Mouse (Mus musculus): ENCODE data around the gene Erh.
A peak's percentile ranks its signal among the peaks of the same experiment; 100 is the strongest.

Gene Erh

DNA sequence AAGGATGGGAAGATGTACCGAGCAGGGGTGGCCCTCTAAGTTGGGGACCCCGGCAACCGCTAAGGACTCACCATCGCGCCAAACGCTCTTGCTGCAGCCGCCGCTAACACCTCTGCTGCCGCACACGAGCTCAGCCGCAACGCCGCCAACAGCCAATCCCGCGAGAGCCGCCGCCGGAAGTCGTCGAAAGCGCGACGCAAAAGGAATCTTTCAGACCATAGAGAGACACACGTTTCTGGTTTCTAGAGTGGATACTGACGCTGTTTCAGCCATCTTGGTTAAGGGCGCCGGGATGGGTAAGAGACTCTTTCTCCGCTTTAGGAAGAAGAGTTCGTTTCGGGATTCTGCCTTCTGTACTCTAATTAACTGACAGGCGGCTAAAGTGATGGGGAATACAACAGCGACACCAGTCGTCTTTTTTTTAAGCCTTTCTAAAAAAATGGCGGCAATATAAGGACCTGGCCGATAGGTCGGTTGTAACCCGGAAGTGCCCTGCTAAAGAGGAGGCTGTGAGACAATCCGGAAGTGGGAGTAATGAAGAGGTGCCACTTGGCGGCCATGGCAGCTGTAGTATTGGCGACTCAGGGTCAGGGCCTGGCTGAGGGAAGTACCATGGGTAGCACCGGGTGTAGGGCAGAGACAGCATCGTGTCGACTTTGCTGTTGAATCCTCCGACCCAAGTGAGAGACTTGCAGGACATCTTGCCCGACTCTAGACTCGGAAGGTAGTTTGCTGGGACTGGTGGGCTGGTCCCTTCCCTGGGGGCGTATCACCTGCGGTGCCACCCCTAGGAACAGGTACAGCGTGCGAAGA is at the start of gene Erh, which contains the start of gene Slc39a9:
Erh (minus strand) TSS at position 649 of the 813 bp plus-strand sequence.
Slc39a9 (plus strand) TSS at position 191 of the 813 bp plus-strand sequence.
- DNase-seq, result peak; percentile 94 to 95

DNA sequence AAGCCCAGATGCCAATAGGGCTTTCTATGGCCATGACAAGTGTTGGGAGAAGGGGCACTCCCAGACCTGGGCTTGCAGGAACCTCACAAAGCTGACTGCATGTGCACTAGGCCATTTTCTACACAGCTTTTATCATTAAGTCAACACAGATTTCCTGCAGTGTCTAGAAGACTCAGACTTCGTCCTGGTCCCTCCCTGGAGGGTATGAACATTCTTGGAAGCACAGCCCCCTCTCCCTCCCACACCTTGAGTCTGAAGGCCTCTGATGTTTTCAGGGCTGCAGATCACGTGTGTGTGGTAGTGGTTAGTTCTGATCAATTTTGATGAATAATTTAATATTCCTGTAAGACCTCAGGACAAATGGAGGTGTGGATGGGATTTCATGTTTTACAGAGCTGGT is 49.6 kb upstream of the Erh start:
- no peak for DNase-seq

DNA sequence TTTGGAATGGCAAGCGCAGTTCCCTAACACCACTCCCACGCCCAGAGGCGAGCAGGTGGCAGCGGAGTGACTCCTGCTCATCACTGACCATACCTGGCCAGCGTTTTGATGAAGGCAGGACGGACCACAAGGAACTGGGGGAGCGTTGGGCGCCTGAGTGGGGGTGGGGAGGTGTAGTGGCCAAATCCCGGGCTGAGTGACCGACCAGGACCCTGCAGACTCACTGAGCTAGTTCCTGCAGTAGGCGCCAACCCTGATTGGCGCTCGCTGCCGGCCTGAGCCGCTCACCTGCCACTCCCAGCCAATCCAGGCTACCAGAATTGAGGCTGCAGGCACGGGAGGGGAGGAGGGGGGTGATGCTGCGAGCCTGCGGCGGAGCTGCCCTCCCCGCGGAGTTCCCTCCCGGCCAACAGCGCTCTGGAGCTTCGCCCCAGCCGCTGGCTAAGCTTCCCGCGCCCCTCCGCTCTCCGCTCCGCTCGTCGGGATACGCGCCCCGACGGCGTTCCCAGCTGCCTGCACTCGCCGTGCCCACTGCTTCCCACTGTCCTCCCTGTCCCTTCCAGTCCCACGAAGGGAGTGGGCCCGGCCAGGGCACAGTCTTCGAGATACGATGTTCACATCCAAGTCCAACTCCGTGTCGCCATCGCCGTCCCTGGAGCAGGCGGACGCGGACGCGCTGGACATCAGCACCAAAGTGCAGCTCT is 48.3 kb upstream of the Erh start, which contains the start of gene Plekhd1:
Plekhd1 (plus strand) TSS at position 323 of the 704 bp plus-strand sequence.
- peak; percentile 89 to 93 for DNase-seq

DNA sequence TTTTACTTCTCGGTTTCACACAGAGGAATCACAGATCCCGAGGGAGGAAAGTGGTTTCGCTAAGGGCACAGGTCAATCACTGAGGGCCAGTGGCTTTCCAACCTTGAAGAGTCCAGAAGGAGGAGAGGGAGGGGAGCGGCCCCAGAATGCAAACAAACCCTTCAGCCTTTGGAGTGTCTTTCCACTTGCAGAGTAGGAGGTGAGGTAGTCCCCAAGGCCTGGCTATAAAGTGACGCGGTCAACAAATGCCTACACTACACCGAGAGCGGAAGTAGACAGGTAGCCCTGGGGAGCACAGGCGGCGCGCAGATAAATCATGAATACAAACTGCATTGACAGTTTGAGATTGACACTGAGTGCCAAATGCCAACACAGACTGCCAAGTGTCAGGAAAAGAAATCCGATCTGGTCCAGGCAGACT is 47.5 kb upstream of the Erh start:
- DNase-seq, result peak; percentile 89 to 93

DNA sequence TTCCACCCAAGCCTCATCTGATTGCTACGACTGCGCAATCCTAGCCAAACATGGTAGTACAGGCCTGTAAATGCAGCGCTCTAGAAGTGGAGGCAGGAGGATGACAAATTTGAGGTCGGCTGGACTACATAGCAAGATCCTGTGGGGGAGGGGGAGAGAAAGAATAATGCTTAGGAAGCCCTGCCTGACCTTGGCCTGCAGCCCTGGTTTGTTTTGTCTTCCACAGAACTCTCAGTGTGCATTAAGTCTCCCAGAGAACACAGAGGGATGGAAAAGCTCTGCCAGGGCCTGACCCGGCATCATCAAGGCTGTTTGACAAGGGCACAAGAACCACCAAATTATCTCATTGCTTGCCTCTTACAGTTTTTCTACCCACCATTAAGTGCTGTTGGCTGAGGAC is 45.6 kb upstream of the Erh start:
- no peak for DNase-seq

DNA sequence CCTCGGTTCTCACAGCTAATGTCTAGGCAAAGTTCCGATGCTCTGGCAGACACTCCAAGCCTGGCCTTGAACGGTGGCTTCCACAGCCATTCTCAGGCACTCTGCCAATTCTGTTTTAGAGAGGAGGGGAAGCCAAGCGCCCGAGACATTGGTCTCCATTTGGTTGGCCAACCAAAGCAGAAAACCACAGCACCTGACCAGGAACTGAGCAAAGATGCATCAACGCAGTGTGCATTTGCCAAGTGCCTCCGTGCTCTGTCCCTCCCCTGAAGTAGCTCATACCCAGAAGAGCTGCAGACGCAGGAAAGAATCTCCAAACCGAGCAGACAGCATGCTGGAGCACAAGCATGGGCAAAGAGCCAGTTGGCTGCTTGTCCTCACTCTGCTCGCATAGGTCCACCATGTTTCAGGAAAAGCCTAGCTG is 43.7 kb upstream of the Erh start:
- DNase-seq, result no peak

DNA sequence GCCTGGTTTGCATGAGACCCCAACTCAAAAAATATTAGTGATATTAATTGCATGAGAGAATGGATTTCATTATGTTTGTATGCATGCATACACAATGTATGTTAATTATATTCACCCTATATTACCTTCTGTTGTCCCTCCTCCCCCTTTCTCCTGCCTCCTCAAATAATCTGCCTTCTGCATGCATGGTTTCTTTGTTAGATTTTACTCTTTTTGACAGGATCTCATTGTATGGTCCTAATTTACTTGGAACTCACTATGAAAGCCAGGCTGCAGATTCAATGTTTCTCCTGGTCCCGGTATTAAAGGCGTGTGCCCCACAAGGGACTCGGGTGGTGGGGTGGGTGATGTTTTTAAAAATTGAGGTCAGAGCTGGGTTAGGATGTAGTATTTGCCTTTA is 40.2 kb upstream of the Erh start:
- DNase-seq, result no peak

DNA sequence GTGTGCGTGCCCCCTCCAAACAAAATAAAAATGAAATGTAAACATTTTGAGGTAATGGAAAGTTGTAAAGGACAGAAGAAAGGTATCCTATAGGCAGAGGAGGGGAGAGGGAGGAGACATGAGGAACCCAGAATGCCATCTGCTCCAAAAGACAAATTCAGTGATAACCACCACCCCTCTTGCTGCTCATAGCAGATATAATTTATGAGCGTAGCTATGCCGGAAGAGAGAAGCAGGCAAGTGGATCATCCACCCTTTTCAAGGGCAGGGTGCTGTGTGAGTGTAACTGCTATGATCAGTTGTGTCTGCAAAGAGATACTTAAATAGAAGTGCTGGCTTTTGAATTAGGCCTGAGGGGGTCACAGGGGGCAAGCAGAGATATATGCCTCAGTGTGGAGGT is 39.4 kb upstream of the Erh start:
- no peak for DNase-seq

DNA sequence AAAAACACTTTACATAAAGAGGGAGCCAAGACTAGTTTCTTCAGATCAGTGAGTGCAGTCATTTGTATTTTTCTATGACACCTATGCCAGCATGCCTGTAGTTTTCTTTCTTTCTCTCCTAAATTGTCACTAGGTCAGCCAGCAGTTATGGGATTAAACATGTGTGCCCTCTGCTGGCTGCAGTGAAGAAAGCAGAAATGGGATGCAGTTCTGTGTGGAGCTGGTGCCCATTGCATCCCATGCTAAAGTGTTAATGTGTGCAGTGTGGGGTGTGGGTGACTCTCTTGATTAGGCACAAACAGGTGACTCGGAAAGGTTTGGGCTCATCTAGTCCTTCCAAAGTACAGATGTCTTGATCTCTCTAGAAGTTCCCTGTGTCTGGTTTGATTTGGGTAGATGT is 37.2 kb upstream of the Erh start:
- DNase-seq, result peak in 1 of 2 experiments; percentile 24

DNA sequence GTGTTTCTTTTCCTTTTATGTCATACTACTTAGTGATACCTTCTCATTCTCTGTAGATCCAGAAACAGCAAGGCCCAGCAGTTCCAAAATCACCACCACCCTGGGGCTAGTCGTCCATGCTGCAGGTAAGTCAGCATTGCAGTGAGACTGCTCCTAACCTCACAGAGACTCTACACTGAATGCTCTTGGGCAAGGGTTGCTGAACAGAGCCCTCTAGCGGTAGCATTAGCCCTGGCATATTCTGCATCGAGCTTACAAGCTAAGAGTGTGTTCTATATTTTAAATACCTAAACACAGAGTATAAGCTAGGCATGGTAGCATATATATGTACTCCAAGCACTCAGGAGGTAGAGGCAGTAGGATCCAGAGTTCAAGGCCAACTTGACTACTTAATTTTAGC is 29.0 kb upstream of the Erh start:
- DNase-seq, result peak; percentile 54 to 60

DNA sequence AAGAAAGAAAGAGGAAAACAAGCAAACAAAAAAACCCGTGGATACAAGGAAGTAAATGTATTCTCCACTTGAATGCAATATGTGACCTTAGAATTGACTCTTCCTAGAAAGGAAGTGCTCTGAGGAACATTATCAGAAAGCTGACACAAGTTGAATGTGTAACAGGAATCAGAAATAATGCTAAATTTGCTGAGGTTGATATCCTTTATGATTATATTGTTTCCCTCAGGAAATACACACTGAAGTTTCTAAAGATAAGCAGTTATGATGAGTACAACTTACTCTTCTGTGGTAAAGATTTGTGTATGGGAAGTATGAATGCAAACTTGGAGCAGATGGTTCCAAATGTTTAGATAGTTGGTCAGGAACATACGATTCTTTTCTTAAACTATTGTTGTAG is 24.2 kb upstream of the Erh start:
- no peak for DNase-seq

DNA sequence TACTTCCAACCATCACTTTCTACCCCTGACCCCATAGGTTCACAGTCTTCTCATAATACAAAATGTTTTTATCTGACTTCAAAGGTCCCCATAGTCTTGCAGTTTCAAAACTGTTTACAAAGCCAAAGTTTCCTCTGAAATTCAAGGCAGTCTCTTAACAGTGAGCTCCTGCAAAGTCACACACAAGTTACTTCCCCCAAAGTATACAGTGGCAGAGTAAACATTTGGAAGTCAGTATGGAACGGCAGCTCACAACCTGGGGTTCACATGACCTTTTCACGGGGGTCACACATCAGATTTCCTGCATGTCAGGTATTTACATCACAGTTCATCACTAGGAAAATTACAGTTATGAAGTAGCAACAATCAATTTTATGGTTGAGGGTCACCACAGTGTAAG is 19.8 kb upstream of the Erh start:
- no peak for DNase-seq

DNA sequence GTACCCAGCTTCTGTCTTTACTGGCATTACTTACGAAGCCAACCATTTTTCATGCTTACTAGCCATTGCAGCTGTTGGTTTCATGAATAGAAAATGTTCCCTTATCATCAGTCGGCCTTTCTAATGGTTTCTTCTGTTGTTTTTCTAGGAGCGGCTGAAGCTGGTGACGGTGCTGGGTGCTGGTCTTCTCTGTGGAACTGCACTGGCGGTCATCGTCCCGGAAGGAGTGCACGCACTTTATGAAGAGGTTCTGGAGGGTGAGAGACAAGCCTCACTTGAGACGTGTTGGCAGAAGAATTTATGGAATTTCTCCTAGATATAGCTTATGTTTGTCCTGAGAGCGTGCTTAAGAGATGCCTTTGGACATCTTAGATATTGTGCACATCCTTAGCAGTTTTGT is 18.2 kb upstream of the Erh start:
- DNase-seq, result no peak

DNA sequence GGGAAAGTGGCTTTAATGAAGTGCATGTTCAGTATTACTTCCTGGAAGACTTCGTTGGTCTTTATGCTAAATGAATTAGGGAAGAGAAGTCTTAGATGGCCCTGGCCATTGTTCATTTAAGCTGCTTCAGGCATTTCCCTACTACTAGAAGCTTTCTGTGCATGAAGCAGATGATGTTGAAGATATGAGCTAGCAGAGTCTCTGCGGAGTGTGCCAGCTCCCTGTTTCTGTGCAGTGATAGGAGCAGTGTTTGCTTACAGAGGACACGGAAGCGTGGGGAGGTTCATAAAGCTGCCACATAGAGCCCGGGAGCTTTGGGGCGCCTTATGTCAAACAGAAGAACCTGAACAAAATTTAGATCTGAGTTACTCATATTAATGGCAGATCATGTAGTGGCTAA is 14.5 kb upstream of the Erh start:
- DNase-seq, result no peak

DNA sequence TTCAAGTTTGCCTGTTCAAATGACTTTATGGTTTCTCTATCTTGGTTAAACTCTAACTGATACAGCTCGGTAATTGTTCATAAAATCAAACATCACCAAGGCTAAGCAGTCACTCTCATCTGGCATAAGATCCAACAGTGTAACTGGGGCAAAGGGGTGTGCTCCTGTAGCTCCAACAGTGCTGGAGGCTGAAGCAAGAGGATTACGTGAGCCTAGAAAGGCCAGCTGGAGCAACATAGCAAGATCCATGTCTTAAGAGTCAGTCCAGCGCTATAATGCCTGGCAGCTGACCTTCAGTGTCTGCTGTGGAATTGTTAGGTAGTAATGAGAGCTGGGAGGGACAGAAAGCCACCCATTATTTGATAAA is 10.5 kb upstream of the Erh start:
- peak in 1 of 2 experiments; percentile 36 for DNase-seq

DNA sequence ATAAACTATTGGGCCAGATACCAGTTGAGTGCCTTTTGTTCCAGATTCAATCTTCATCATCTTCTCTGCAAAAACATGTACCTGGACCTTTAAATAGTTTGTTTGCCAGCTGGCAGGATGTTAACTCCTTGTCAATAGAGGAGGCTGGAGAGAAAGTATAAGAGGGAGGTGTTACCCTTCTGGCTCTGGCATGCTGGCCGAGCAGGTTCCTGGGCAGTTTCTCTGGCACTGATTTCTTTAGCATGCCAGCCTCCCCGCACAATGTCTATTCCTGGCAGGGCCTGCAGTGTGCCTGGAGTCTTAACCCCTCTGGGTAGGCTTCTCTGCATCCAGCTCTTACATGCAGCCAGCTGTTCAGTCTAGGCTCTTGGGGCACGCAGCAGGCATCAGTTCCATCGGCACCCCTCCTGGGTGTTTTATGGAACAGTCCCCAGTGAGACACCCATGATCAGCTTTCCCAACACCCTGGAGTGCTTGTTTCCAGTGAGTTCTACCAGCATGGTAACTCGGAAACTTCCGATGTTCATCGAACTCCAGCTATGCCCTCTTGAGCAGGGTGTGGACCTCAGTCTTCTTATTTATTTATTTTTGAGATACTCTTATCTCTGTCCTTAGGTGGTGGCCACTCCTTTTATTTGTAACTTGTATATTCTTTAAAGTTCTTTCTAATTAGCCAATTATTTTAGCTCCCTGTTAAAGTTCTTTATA is 10.0 kb upstream of the Erh start:
- peak; percentile 82 to 87 for DNase-seq

DNA sequence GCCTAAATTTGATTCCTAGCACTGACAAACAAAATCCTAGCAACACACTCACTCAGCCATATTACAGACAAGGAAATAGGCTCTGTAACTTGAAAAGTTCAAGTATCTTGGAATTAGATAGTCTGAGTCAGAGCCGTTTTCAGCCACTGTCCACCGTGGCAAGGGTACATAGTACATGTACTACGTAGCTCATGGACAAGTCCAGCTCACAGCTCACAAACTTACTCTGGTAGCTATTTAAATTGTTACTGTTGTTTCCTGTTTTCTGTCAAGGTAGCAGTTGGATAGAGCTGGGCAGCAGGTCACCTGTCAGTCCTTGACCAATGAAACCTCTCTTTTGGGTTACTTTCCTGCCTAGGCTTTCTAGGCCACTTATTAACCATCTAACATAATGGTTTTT is 2.2 kb upstream of the Erh start:
- DNase-seq, result no peak

DNA sequence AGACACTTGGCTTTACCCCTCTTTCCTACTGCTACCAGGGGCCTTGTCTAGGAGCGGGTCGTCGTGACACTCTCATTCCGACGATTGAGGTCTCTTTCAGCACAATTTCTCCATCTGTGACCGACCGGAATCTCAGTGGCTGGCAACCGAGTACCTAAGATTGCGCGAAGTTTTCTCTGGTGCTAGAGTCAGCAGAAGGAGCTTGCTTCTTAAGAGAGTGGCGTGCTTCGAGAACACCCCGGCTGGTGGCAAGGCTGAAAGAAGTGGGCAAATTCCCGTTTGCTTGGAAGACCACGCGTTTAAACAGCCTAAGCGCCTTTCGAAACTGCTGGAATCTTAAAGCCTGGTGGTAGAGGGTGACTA is 346 bp upstream of the Erh start:
- no peak for DNase-seq

DNA sequence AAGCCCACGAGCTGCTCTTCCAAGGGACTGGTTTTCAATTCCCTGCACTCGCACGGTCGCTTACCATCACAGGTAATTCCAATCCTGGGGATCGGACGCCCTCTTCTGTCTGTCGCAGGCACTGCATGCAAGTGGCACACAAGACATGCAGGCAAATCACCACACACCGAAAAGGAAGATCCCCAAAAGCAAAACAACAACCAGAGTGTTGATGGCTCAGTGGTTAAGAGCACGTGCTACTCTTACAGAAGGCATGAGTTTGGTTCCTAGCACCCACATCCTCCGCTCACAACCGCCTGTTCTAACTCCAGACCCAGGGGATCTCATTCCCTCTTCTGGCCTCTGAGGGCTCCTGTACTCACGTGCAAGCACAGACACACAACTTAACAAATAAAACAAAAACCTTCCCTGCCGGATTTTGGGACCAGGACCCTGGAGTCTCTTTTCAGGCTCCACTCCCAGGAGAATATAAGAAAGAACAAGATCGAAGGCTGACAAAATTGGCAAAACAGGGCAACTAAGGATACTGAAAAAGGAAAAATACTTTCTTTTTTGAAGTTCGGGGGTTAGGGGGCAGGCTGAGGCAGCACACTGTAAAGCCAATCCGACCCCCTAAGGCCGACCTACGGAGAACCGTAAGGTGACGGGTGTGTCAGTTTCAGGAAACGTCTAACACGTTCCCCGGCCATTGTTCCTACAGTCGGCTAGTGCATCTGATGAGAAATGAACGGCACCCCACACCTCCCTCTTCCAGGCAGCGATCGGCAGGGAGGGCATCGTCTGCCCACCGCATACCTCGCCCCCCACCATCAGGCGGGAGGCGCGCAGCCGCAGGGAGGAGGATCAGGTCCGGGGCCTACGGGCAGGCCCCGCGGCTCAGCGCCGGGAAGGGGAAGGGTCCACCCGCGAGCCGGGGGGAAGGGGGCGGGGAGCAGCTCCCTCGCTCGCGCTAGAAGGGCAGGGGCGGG is 1.1 kb downstream of the Erh start:
- peak; percentile 49 to 60 for DNase-seq

DNA sequence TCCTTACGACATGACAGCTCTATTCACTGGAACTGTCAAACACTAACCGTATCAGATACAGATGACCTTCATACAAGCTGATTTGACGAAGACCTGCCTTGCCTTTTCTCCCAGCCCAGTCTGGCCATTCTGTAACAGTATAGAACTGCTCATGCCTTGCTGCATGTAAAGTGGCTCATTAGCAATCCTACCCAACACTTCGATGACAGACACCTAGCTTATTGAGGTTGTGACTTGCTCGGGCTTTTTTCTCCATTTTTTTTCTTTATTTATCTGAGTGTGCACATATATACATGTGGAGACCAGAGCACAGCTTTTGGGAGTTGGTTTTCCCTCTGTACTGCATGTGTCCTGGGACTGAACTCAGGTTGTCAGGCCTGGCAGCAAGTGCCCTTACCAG is 12.4 kb downstream of the Erh start:
- DNase-seq, result no peak

DNA sequence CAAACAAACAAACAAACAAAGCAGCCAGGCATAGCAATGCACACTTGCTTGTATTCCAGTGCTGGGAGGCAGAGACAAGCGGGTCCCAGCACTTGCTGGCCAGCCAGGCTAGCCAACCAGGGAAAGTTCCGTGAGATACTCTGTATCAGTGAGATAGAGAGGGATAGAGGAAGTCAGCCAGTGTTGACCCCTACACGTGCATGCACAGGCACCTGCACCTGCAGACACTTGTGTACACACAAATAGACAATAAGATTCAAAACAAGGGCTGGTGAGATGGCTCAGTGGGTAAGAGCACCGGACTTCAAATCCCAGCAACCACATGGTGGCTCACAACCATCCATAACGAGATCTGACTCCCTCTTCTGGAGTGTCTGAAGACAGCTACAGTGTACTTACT is 23.6 kb downstream of the Erh start:
- DNase-seq, result no peak
